Mouse (Mus musculus): ENCODE measurements around the gene Cdadc1. TPM values are rescaled to one million over a fixed set of nuclear protein-coding genes. Genes with fewer than 3 reads are reported as not detected.

Cdadc1 gene
- polyA plus RNA-seq, 1 experiment from 2014 or later = 39.4 TPM

GRCm38 (mm10) chr14:59543956-59544355, 53.8 kb downstream of the Cdadc1 start:
- Histone ChIP-seq H3K4me2 (ENCODE audit: low read length) (no peak overlapping the region), H3K9ac (replicated peaks; ENCODE audit: low read length) (no peak overlapping the region), H3K27ac (replicated peaks; ENCODE audit: low read depth, low read length) (no peak overlapping the region), H3K4me3 (replicated peaks; ENCODE audit: low read depth, low read length) (no peak overlapping the region), H3K36me3 (ENCODE audit: control insufficient read depth, insufficient read depth, low read length) (0 out of 2 replicates have a peak, but pooled peaks cover 4% of the 10 kb centered on the region), H3K9me3 (ENCODE audit: control insufficient read depth, low read length) (no peaks in the 10 kb centered on the region), H3K27me3 (ENCODE audit: control insufficient read depth, insufficient read depth, low read length) (no peaks in the 10 kb centered on the region), H3K4me1 (ENCODE audit: control insufficient read depth, insufficient read depth, low read length) (no peaks in the 10 kb centered on the region)
- WGBS = 76% methylated on average over 5 of the region's 5 CpGs
- ATAC-seq (ENCODE audit: low FRiP score, low TSS enrichment) (no peak), DNase-seq (no peak)

- no peak for ATAC-seq (ENCODE audit: low FRiP score, low TSS enrichment)
- Histone ChIP-seq H3K4me1 (ENCODE audit: control insufficient read depth, insufficient read depth, low read length) (no peaks in the 10 kb centered on the region), H3K36me3 (ENCODE audit: control insufficient read depth, insufficient read depth, low read length) (0 out of 2 replicates have a peak, but pooled peaks cover 4% of the 10 kb centered on the region), H3K4me2 (ENCODE audit: low read length) (no peak overlapping the region), H3K9me3 (ENCODE audit: control insufficient read depth, low read length) (no peaks in the 10 kb centered on the region), H3K27me3 (ENCODE audit: control insufficient read depth, insufficient read depth, low read length) (no peaks in the 10 kb centered on the region), H3K27ac (replicated peaks; ENCODE audit: low read depth, low read length) (no peak overlapping the region), H3K4me3 (replicated peaks; ENCODE audit: low read depth, low read length) (no peak overlapping the region), H3K9ac (replicated peaks; ENCODE audit: low read length) (no peak overlapping the region)
- DNase-seq = no peak
- 88% methylated on average over 3 of the region's 3 CpGs for whole genome bisulfite sequencing
Measured at GRCm38 (mm10) chr14:59543158-59543826, 54.5 kb downstream of the Cdadc1 start.

GRCm38 (mm10) chr14:59540761-59541160, 57.0 kb downstream of the Cdadc1 start:
- Histone ChIP-seq H3K4me3 (replicated peaks; ENCODE audit: low read depth, low read length) (no peak overlapping the region), H3K36me3 (ENCODE audit: control insufficient read depth, insufficient read depth, low read length) (0 out of 2 replicates have a peak, but pooled peaks cover 4% of the 10 kb centered on the region), H3K4me1 (ENCODE audit: control insufficient read depth, insufficient read depth, low read length) (no peaks in the 10 kb centered on the region), H3K9me3 (ENCODE audit: control insufficient read depth, low read length) (no peaks in the 10 kb centered on the region), H3K27me3 (ENCODE audit: control insufficient read depth, insufficient read depth, low read length) (no peaks in the 10 kb centered on the region), H3K9ac (replicated peaks; ENCODE audit: low read length) (no peak overlapping the region), H3K4me2 (ENCODE audit: low read length) (no peak overlapping the region), H3K27ac (replicated peaks; ENCODE audit: low read depth, low read length) (no peak overlapping the region)
- 88% methylated on average over 6 of the region's 6 CpGs for WGBS
- no peak for DNase-seq
- ATAC-seq (ENCODE audit: low FRiP score, low TSS enrichment) = no peak

GRCm38 (mm10) chr14:59540230-59540629, 57.5 kb downstream of the Cdadc1 start:
- Histone ChIP-seq H3K9me3 (ENCODE audit: control insufficient read depth, low read length) (no peaks in the 10 kb centered on the region), H3K4me3 (replicated peaks; ENCODE audit: low read depth, low read length) (no peak overlapping the region), H3K27me3 (ENCODE audit: control insufficient read depth, insufficient read depth, low read length) (no peaks in the 10 kb centered on the region), H3K27ac (replicated peaks; ENCODE audit: low read depth, low read length) (no peak overlapping the region), H3K9ac (replicated peaks; ENCODE audit: low read length) (no peak overlapping the region), H3K4me1 (ENCODE audit: control insufficient read depth, insufficient read depth, low read length) (no peaks in the 10 kb centered on the region), H3K36me3 (ENCODE audit: control insufficient read depth, insufficient read depth, low read length) (0 out of 2 replicates have a peak, but pooled peaks cover 4% of the 10 kb centered on the region), H3K4me2 (ENCODE audit: low read length) (no peak overlapping the region)
- DNase-seq (no peak), ATAC-seq (ENCODE audit: low FRiP score, low TSS enrichment) (no peak)
- WGBS = 89% methylated on average over 2 of the region's 2 CpGs

- no peak overlapping the region for H3K4me2 ChIP-seq (ENCODE audit: low read length)
- H3K4me1 ChIP-seq (ENCODE audit: control insufficient read depth, insufficient read depth, low read length) = no peaks in the 10 kb centered on the region
- no peaks in the 10 kb centered on the region for H3K9me3 ChIP-seq (ENCODE audit: control insufficient read depth, low read length)
- H3K27ac ChIP-seq (replicated peaks; ENCODE audit: low read depth, low read length) = no peak overlapping the region
- 93% methylated on average over 4 of the region's 4 CpGs for WGBS
- no peak for ATAC-seq (ENCODE audit: low FRiP score, low TSS enrichment)
- no peak overlapping the region for H3K4me3 ChIP-seq (replicated peaks; ENCODE audit: low read depth, low read length)
- H3K9ac ChIP-seq (replicated peaks; ENCODE audit: low read length) = no peak overlapping the region
- H3K27me3 ChIP-seq (ENCODE audit: control insufficient read depth, insufficient read depth, low read length) = no peaks in the 10 kb centered on the region
- no peak for DNase-seq
- 0 out of 2 replicates have a peak, but pooled peaks cover 4% of the 10 kb centered on the region for H3K36me3 ChIP-seq (ENCODE audit: control insufficient read depth, insufficient read depth, low read length)
Measured at GRCm38 (mm10) chr14:59537829-59538432, 59.8 kb downstream of the Cdadc1 start.

GRCm38 (mm10) chr14:59533908-59534307, 63.9 kb downstream of the Cdadc1 start:
- Histone ChIP-seq H3K9ac (replicated peaks; ENCODE audit: low read length) (no peak overlapping the region), H3K4me3 (replicated peaks; ENCODE audit: low read depth, low read length) (no peak overlapping the region), H3K4me2 (ENCODE audit: low read length) (no peak overlapping the region), H3K9me3 (ENCODE audit: control insufficient read depth, low read length) (no peaks in the 10 kb centered on the region), H3K36me3 (ENCODE audit: control insufficient read depth, insufficient read depth, low read length) (no peaks in the 10 kb centered on the region), H3K27ac (replicated peaks; ENCODE audit: low read depth, low read length) (no peak overlapping the region), H3K27me3 (ENCODE audit: control insufficient read depth, insufficient read depth, low read length) (no peaks in the 10 kb centered on the region), H3K4me1 (ENCODE audit: control insufficient read depth, insufficient read depth, low read length) (no peaks in the 10 kb centered on the region)
- ATAC-seq (ENCODE audit: low FRiP score, low TSS enrichment) (no peak), DNase-seq (peak; percentile 6)

- H3K9ac ChIP-seq (replicated peaks; ENCODE audit: low read length) = no peak overlapping the region
- no peaks in the 10 kb centered on the region for H3K9me3 ChIP-seq (ENCODE audit: control insufficient read depth, low read length)
- H3K36me3 ChIP-seq (ENCODE audit: control insufficient read depth, insufficient read depth, low read length) = no peaks in the 10 kb centered on the region
- no peak overlapping the region for H3K4me2 ChIP-seq (ENCODE audit: low read length)
- no peaks in the 10 kb centered on the region for H3K27me3 ChIP-seq (ENCODE audit: control insufficient read depth, insufficient read depth, low read length)
- H3K27ac ChIP-seq (replicated peaks; ENCODE audit: low read depth, low read length) = no peak overlapping the region
- H3K4me3 ChIP-seq (replicated peaks; ENCODE audit: low read depth, low read length) = no peak overlapping the region
- ATAC-seq (ENCODE audit: low FRiP score, low TSS enrichment) (no peak), DNase-seq (no peak)
- H3K4me1 ChIP-seq (ENCODE audit: control insufficient read depth, insufficient read depth, low read length) = no peaks in the 10 kb centered on the region
- 83% methylated on average over 1 of the region's 1 CpGs for WGBS
Measured at GRCm38 (mm10) chr14:59532986-59533385, 64.8 kb downstream of the Cdadc1 start.

- ATAC-seq (ENCODE audit: low FRiP score, low TSS enrichment) (no peak), DNase-seq (no peak)
- H3K9ac ChIP-seq (replicated peaks; ENCODE audit: low read length) = no peak overlapping the region
- no peak overlapping the region for H3K4me2 ChIP-seq (ENCODE audit: low read length)
- no peak overlapping the region for H3K4me3 ChIP-seq (replicated peaks; ENCODE audit: low read depth, low read length)
- H3K27ac ChIP-seq (replicated peaks; ENCODE audit: low read depth, low read length) = no peak overlapping the region
- H3K36me3 ChIP-seq (ENCODE audit: control insufficient read depth, insufficient read depth, low read length) = no peaks in the 10 kb centered on the region
- 91% methylated on average over 1 of the region's 1 CpGs for WGBS
- no peaks in the 10 kb centered on the region for H3K27me3 ChIP-seq (ENCODE audit: control insufficient read depth, insufficient read depth, low read length)
- H3K4me1 ChIP-seq (ENCODE audit: control insufficient read depth, insufficient read depth, low read length) = no peaks in the 10 kb centered on the region
- H3K9me3 ChIP-seq (ENCODE audit: control insufficient read depth, low read length) = no peaks in the 10 kb centered on the region
Measured at GRCm38 (mm10) chr14:59530801-59531200, 67.0 kb downstream of the Cdadc1 start.

- no peaks in the 10 kb centered on the region for H3K27me3 ChIP-seq (ENCODE audit: control insufficient read depth, insufficient read depth, low read length)
- H3K4me1 ChIP-seq (ENCODE audit: control insufficient read depth, insufficient read depth, low read length) = no peaks in the 10 kb centered on the region
- H3K9ac ChIP-seq (replicated peaks; ENCODE audit: low read length) = no peak overlapping the region
- 90% methylated on average over 5 of the region's 5 CpGs for WGBS
- no peak for DNase-seq
- no peaks in the 10 kb centered on the region for H3K9me3 ChIP-seq (ENCODE audit: control insufficient read depth, low read length)
- ATAC-seq (ENCODE audit: low FRiP score, low TSS enrichment) = no peak
- H3K4me3 ChIP-seq (replicated peaks; ENCODE audit: low read depth, low read length) = no peak overlapping the region
- no peak overlapping the region for H3K4me2 ChIP-seq (ENCODE audit: low read length)
- no peak overlapping the region for H3K27ac ChIP-seq (replicated peaks; ENCODE audit: low read depth, low read length)
- H3K36me3 ChIP-seq (ENCODE audit: control insufficient read depth, insufficient read depth, low read length) = no peaks in the 10 kb centered on the region
Measured at GRCm38 (mm10) chr14:59525843-59526242, 71.9 kb downstream of the Cdadc1 start.
